Mouse (Mus musculus) common myeloid progenitor, adult 5-6 weeks (primary cell): ENCODE results near the gene Cdc42bpg. TPM values are rescaled to one million over a fixed set of nuclear protein-coding genes. Genes with fewer than 3 reads are reported as not detected.

Experiments
- ATAC-seq: replicated peaks from 2 replicates; pipeline ENCODE4 v1.8.0; 2016; ENCODE audit warnings: low read depth, mild to moderate bottlenecking, moderate TSS enrichment, inconsistent platforms; ENCODE audit not compliant: poor library complexity, severe bottlenecking
- total RNA-seq: library from RNA; stranded (forward); fragments of 200-1000, 187-1606 nt; gene quantifications from 2 replicates; pipeline ENCODE4 v1.2.3, GENCODE M21; 2017

Gene Cdc42bpg
- total RNA-seq, 1 experiment from 2014 or later: 2.9 TPM

GRCm38 (mm10) chr19:6343996-6344395, 37.7 kb downstream of the Cdc42bpg start:
- no peak for ATAC-seq

GRCm38 (mm10) chr19:6346023-6346422, 39.8 kb downstream of the Cdc42bpg start:
- no peak for ATAC-seq

- no peak for ATAC-seq
These were observed 40.4 kb downstream of the Cdc42bpg start for GRCm38 (mm10) chr19:6346661-6347060.

GRCm38 (mm10) chr19:6347615-6348014, 41.4 kb downstream of the Cdc42bpg start:
- no peak for ATAC-seq

- ATAC-seq: 0 out of 2 replicates have a peak, but pooled peaks have one; percentile 17
These were observed 42.5 kb downstream of the Cdc42bpg start for GRCm38 (mm10) chr19:6348717-6349116.

GRCm38 (mm10) chr19:6349215-6349983, 43.1 kb downstream of the Cdc42bpg start:
- peak; percentile 74 for ATAC-seq

- ATAC-seq: no peak
These were observed 45.3 kb downstream of the Cdc42bpg start for GRCm38 (mm10) chr19:6351431-6352106.

GRCm38 (mm10) chr19:6352107-6352505, 45.9 kb downstream of the Cdc42bpg start:
- no peak for ATAC-seq

- ATAC-seq: no peak
These were observed 47.8 kb downstream of the Cdc42bpg start for GRCm38 (mm10) chr19:6354030-6354429.

GRCm38 (mm10) chr19:6361291-6361690, 55.0 kb downstream of the Cdc42bpg start:
- no peak for ATAC-seq

- no peak for ATAC-seq
These were observed 56.8 kb downstream of the Cdc42bpg start for GRCm38 (mm10) chr19:6363091-6363410.

GRCm38 (mm10) chr19:6363411-6364240, 57.4 kb downstream of the Cdc42bpg start, which contains the start of gene Sf1:
TSS of gene Sf1 (plus strand) at chr19:6363690.
- ATAC-seq: peak; percentile 90

GRCm38 (mm10) chr19:6364317-6364725, 58.1 kb downstream of the Cdc42bpg start:
- ATAC-seq: no peak; the same call in 1 of the 2 replicates

GRCm38 (mm10) chr19:6364842-6365241, 58.6 kb downstream of the Cdc42bpg start:
- ATAC-seq: no peak

- peak; percentile 55 for ATAC-seq
These were observed 63.9 kb downstream of the Cdc42bpg start for GRCm38 (mm10) chr19:6370175-6370574.

GRCm38 (mm10) chr19:6372433-6372832, 66.2 kb downstream of the Cdc42bpg start:
- ATAC-seq: no peak

- peak; percentile 51 for ATAC-seq
These were observed 67.5 kb downstream of the Cdc42bpg start for GRCm38 (mm10) chr19:6373539-6374400.

GRCm38 (mm10) chr19:6374571-6374970, 68.3 kb downstream of the Cdc42bpg start:
- no peak for ATAC-seq
